Mouse (Mus musculus) limb, embryonic 15.5 days (tissue): Measurements from ENCODE around the gene Nos1. TPM values are rescaled to one million over a fixed set of nuclear protein-coding genes. Genes with fewer than 3 reads are reported as not detected.

ENCODE experiments used
- ATAC-seq: fragments of 200-750 bp; cut with Nextera tagmentation; 2 replicates; pipeline ENCODE4 v1.8.0; 2017; ENCODE audit warnings: low read depth, moderate TSS enrichment; ENCODE audit not compliant: insufficient number of reproducible peaks, low FRiP score, low TSS enrichment
- H3K27ac ChIP-seq: fragments of 300-500 bp; sonication (generic); 2 replicates; pipeline ENCODE4 v1.5.1; 2015; ENCODE audit warnings: moderate library complexity, mild to moderate bottlenecking, inconsistent platforms
- H3K27me3 ChIP-seq: fragments of 300-500 bp; sonication (generic); 2 replicates; pipeline ENCODE4 v1.6.1; 2015; ENCODE audit warnings: inconsistent platforms
- H3K36me3 ChIP-seq: fragments of 300-500 bp; sonication (generic); 2 replicates; pipeline ENCODE4 v1.6.1; 2015; ENCODE audit warnings: inconsistent platforms
- H3K4me1 ChIP-seq: fragments of 300-500 bp; sonication (generic); 2 replicates; pipeline ENCODE4 v1.6.1; 2015; ENCODE audit warnings: inconsistent platforms
- H3K4me2 ChIP-seq: fragments of 300-500 bp; sonication (generic); 2 replicates; pipeline ENCODE4 v1.6.1; 2015; ENCODE audit warnings: mild to moderate bottlenecking, inconsistent platforms
- H3K4me3 ChIP-seq: fragments of 300-500 bp; sonication (generic); 2 replicates; pipeline ENCODE4 v1.5.1; 2015; ENCODE audit warnings: mild to moderate bottlenecking, inconsistent platforms
- H3K9ac ChIP-seq: fragments of 300-500 bp; sonication (generic); 2 replicates; pipeline ENCODE4 v1.6.1; 2015; ENCODE audit warnings: inconsistent platforms
- H3K9me3 ChIP-seq: fragments of 300-500 bp; sonication (generic); 2 replicates; pipeline ENCODE4 v1.6.1; 2016; ENCODE audit warnings: inconsistent platforms
- WGBS: fragments of 180-500 bp; shearing (Covaris S2); methylation state at CpG from one replicate; pipeline ENCODE4 v1.1.7; 2015; 5-methylcytosine and 5-hydroxymethylcytosine counted together
- polyA plus RNA-seq: library from polyadenylated mRNA; unstranded; fragments of >200 nt; fragmentation: Nextera tagmentation; extraction: Ambion mirVana; gene quantifications from 2 replicates; pipeline ENCODE4 v1.2.1, GENCODE M21; 2015

Gene Nos1
- polyA plus RNA-seq, 1 experiment from 2014 or later: 1.2 TPM

DNA sequence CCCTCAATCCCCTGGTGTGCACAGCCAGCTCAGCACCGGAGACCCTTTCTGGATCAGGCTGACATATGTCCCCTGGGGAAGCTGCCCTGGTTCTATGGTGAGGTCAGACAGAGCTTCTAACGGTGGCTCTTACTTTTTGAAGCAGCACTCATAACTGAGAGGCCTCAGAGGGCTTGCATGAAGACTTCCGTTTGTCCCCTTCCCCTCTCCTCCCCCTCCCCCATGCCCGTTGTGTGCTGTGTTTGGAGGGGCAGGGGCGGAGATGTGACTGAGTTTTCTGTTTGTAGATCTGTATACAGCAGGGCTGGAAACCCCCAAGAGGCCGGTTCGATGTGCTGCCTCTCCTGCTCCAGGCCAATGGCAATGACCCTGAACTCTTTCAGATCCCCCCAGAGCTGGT lies 122.7 kb downstream of the Nos1 start:
- H3K36me3 ChIP-seq: no peaks in the 10 kb centered on the region
- no peak overlapping the region for H3K27ac ChIP-seq
- no peaks in the 10 kb centered on the region for H3K9me3 ChIP-seq
- no peak for ATAC-seq
- no peak overlapping the region for H3K4me3 ChIP-seq
- WGBS: 44% methylated on average over 7 of the region's 7 CpGs
- peaks cover 5% of the 10 kb centered on the region; the same call in 1 of the 2 replicates for H3K4me1 ChIP-seq
- no peak overlapping the region for H3K9ac ChIP-seq
- no peaks in the 10 kb centered on the region for H3K27me3 ChIP-seq
- H3K4me2 ChIP-seq: no peak overlapping the region

DNA sequence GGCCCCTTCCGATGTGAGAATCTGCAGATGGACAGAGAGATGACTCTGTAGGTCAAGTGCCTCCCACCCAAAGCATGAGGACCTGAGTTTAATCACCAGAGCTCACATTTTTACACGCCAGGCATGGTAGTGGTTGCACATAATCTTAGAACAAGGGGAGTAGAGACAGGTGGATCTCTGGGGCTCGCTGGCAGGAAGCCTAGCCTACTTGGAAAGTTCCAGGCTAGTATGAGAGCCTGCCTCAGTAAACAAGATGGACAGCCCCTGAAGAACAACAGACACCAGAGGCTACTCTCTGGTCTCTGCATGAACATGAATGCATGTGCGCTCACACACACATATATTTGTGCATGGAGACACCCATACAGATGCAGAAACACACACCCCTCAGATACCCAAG lies 124.9 kb downstream of the Nos1 start:
- ATAC-seq: no peak
- no peaks in the 10 kb centered on the region for H3K36me3 ChIP-seq
- WGBS: 78% methylated on average over 4 of the region's 4 CpGs
- no peak overlapping the region for H3K4me2 ChIP-seq
- H3K27ac ChIP-seq: no peak overlapping the region
- H3K9me3 ChIP-seq: no peaks in the 10 kb centered on the region
- H3K9ac ChIP-seq: no peak overlapping the region
- H3K27me3 ChIP-seq: no peaks in the 10 kb centered on the region
- H3K4me3 ChIP-seq: no peak overlapping the region
- no peaks in the 10 kb centered on the region for H3K4me1 ChIP-seq

GRCm38 (mm10) chr5:117909524-117909923 lies 128.7 kb downstream of the Nos1 start:
- Histone ChIP-seq H3K9ac (no peak overlapping the region), H3K4me2 (no peak overlapping the region), H3K27ac (no peak overlapping the region), H3K36me3 (no peaks in the 10 kb centered on the region), H3K9me3 (no peaks in the 10 kb centered on the region), H3K4me1 (no peaks in the 10 kb centered on the region), H3K27me3 (no peaks in the 10 kb centered on the region), H3K4me3 (no peak overlapping the region)
- no peak for ATAC-seq
- WGBS: 64% methylated on average over 4 of the region's 4 CpGs

- 82% methylated on average over 5 of the region's 5 CpGs for WGBS
- Histone ChIP-seq H3K9ac (no peak overlapping the region), H3K36me3 (no peaks in the 10 kb centered on the region), H3K4me3 (no peak overlapping the region), H3K9me3 (no peaks in the 10 kb centered on the region), H3K4me1 (no peaks in the 10 kb centered on the region), H3K4me2 (no peak overlapping the region), H3K27ac (no peak overlapping the region), H3K27me3 (no peaks in the 10 kb centered on the region)
- ATAC-seq: no peak
Observed at GRCm38 (mm10) chr5:117916349-117916748, 135.5 kb downstream of the Nos1 start.

- Histone ChIP-seq H3K9me3 (no peaks in the 10 kb centered on the region), H3K36me3 (no peaks in the 10 kb centered on the region), H3K4me3 (no peak overlapping the region), H3K4me1 (no peaks in the 10 kb centered on the region), H3K4me2 (no peak overlapping the region), H3K9ac (no peak overlapping the region), H3K27me3 (no peaks in the 10 kb centered on the region), H3K27ac (no peak overlapping the region)
- ATAC-seq: no peak
- 60% methylated on average over 3 of the region's 3 CpGs for WGBS
Observed at GRCm38 (mm10) chr5:117916906-117917305, 136.1 kb downstream of the Nos1 start.

DNA sequence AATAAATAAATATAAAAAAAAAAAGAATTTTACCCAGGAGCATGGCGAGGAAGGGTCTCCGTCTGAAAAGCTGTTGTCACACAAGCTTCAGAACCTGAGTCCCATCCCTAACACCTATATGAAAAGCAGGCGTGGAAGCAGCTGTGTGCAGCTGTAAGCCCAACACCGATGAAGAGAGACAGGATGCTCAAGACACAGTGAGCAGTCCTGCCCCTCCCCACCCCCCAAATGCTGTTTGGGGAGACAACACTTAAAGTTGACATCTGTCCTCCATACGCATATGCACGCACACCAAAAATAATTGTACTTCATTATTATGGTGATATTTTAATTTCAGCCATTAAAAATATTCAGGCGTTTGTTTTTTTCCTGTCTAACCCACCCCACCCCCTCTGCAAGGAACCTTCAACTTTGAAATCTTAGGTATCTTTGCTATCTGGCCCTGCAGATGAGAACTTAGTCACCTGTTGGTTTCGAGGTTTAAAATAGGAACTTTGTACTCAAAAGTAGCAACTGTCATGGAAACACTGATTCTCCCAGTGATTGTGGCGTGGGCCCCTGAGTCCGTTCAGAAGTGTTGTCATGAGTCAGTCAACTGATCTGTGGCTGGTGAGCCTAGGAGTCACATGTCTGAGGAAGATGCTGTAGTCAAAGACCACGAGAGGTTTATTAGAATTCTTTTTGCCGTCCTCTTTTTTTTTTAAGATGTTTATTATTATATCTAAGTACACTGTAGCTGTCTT lies 141.1 kb downstream of the Nos1 start:
- WGBS: 78% methylated on average over 12 of the region's 12 CpGs
- Histone ChIP-seq H3K36me3 (no peaks in the 10 kb centered on the region), H3K9ac (no peak overlapping the region), H3K9me3 (no peaks in the 10 kb centered on the region), H3K4me1 (no peaks in the 10 kb centered on the region), H3K27ac (no peak overlapping the region), H3K4me2 (no peak overlapping the region), H3K27me3 (no peaks in the 10 kb centered on the region), H3K4me3 (no peak overlapping the region)
- ATAC-seq: no peak

- WGBS: 36% methylated on average over 6 of the region's 6 CpGs
- Histone ChIP-seq H3K4me3 (no peak overlapping the region), H3K4me2 (no peak overlapping the region), H3K4me1 (no peaks in the 10 kb centered on the region), H3K9me3 (no peaks in the 10 kb centered on the region), H3K36me3 (no peaks in the 10 kb centered on the region), H3K27me3 (no peaks in the 10 kb centered on the region), H3K9ac (no peak overlapping the region), H3K27ac (no peak overlapping the region)
- ATAC-seq: no peak
Observed at GRCm38 (mm10) chr5:117923688-117924087, 142.9 kb downstream of the Nos1 start.

- H3K9me3 ChIP-seq: no peaks in the 10 kb centered on the region
- no peak overlapping the region for H3K27ac ChIP-seq
- ATAC-seq: no peak
- no peak overlapping the region for H3K9ac ChIP-seq
- no peak overlapping the region for H3K4me3 ChIP-seq
- 93% methylated on average over 2 of the region's 2 CpGs for WGBS
- no peaks in the 10 kb centered on the region for H3K36me3 ChIP-seq
- H3K4me1 ChIP-seq: 0 out of 2 replicates have a peak, but pooled peaks cover 3% of the 10 kb centered on the region
- no peak overlapping the region for H3K4me2 ChIP-seq
- 0 out of 2 replicates have a peak, but pooled peaks cover 8% of the 10 kb centered on the region for H3K27me3 ChIP-seq
Observed at GRCm38 (mm10) chr5:117928553-117928952, 147.7 kb downstream of the Nos1 start.

GRCm38 (mm10) chr5:117932222-117932621 lies 151.4 kb downstream of the Nos1 start:
- Histone ChIP-seq H3K9ac (no peak overlapping the region), H3K4me2 (no peak overlapping the region), H3K9me3 (no peaks in the 10 kb centered on the region), H3K4me1 (0 out of 2 replicates have a peak, but pooled peaks cover 3% of the 10 kb centered on the region), H3K36me3 (no peaks in the 10 kb centered on the region), H3K4me3 (no peak overlapping the region), H3K27me3 (0 out of 2 replicates have a peak, but pooled peaks cover 8% of the 10 kb centered on the region), H3K27ac (no peak overlapping the region)
- 59% methylated on average over 2 of the region's 2 CpGs for WGBS
- ATAC-seq: no peak

- ATAC-seq: no peak
Observed at GRCm38 (mm10) chr5:117932862-117933261, 152.0 kb downstream of the Nos1 start.

DNA sequence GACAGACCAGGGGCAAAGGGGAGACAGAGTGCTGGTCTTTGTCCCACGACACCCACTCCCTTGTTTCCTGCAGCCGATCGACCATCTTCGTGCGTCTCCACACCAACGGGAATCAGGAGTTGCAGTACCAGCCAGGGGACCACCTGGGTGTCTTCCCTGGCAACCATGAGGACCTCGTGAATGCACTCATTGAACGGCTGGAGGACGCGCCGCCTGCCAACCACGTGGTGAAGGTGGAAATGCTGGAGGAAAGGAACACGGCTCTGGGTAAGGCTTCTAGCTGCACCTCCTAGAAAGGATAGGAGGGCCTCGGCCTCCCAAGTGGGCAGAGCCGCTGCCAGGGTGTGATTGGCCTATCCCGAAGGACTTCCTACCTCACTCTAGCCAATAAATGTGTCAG lies 155.5 kb downstream of the Nos1 start:
- Histone ChIP-seq H3K4me1 (0 out of 2 replicates have a peak, but pooled peaks cover 3% of the 10 kb centered on the region), H3K9ac (no peak overlapping the region), H3K4me3 (no peak overlapping the region), H3K27ac (no peak overlapping the region), H3K9me3 (no peaks in the 10 kb centered on the region), H3K27me3 (0 out of 2 replicates have a peak, but pooled peaks cover 4% of the 10 kb centered on the region), H3K4me2 (no peak overlapping the region), H3K36me3 (no peaks in the 10 kb centered on the region)
- no peak for ATAC-seq
- WGBS: 66% methylated on average over 16 of the region's 16 CpGs

More at GRCm38 (mm10) chr5:117932862-117933261, 152.0 kb downstream of the Nos1 start:
- 0 out of 2 replicates have a peak, but pooled peaks cover 3% of the 10 kb centered on the region for H3K4me1 ChIP-seq
- no peak overlapping the region for H3K9ac ChIP-seq
- 2% methylated on average over 9 of the region's 9 CpGs for WGBS
- H3K27ac ChIP-seq: no peak overlapping the region
- H3K4me3 ChIP-seq: no peak overlapping the region
- H3K4me2 ChIP-seq: no peak overlapping the region
- 0 out of 2 replicates have a peak, but pooled peaks cover 8% of the 10 kb centered on the region for H3K27me3 ChIP-seq
- no peaks in the 10 kb centered on the region for H3K36me3 ChIP-seq
- H3K9me3 ChIP-seq: no peaks in the 10 kb centered on the region

- Histone ChIP-seq H3K4me3 (no peak overlapping the region), H3K27ac (no peak overlapping the region), H3K4me2 (no peak overlapping the region), H3K9ac (no peak overlapping the region), H3K9me3 (no peaks in the 10 kb centered on the region), H3K36me3 (no peaks in the 10 kb centered on the region), H3K4me1 (0 out of 2 replicates have a peak, but pooled peaks cover 3% of the 10 kb centered on the region), H3K27me3 (0 out of 2 replicates have a peak, but pooled peaks cover 4% of the 10 kb centered on the region)
- 86% methylated on average over 3 of the region's 3 CpGs for WGBS
- ATAC-seq: no peak
Observed at GRCm38 (mm10) chr5:117937186-117937585, 156.4 kb downstream of the Nos1 start.
